Mouse (Mus musculus): Measurements from ENCODE around the gene Zdhhc19. TPM values are rescaled to one million over a fixed set of nuclear protein-coding genes. Genes with fewer than 3 reads are reported as not detected.

The Zdhhc19 gene
- total RNA-seq, 4 experiments from 2014 or later, result not detected

DNA sequence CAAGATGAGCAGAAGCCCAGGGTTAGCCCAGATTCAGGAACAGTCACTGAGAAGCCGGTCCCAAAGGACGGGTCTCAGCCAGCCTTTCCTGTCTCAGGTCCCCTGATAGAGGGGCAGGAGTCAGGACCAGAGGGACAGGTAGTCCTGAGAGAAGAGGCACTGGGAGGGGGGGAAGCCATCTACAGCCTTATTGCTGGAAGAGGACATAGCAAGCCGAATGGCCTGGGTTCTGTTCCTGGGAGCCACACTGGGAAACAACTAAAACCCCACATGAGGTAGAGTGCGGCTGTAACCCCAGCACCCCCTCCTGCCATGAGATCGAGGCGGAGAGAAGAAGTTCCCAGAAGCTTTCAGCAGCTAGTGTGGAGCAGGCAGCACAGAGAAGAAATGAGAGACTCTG is 17.9 kb downstream of the Zdhhc19 start:
- DNase-seq (ENCODE audit: low spot score), result no peak

DNA sequence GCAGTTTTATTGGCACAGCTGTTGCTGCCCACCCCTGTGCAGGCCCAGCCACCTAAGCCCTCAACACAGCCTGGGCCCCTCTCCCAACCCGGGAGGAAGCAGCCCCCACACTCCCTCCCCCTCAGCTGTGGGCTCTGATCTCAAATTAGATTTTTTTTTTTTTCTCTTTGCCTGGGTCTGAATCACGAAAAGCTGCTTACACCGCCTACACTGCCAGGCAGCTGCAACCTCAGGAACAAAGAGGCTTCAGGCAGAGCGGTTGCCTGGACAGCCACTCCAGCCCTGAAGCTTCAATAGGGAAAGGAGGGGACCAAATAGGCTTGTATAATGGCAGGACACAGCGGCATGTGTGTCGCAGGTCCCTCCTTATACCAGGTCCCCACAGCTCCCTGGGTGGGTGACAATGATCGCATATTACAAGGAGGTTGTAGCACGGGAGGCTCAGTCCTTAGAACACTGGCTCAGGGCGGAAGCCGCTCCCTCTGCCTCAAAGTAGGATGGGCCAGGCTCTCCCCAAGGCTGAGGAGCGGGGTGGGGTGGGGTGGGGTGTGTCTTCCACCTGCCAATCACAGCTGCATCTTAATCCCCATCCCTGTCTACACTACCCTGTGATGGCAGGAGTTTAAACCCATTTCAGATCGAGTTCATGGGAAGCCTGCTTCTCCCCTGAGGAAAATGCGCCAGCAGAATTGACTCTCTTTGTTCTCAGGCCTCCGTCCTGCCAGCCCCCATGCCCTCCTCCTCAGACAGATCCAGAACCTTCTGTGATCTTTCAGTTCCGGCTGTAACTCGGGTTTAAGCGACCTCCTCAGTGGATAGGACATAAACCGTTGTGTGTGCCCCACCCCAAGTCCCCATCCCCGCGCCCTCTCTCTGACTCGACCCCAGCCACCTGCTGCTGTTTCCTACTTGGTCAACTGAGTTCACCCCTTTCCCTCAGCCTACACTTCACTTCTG is 20.2 kb downstream of the Zdhhc19 start:
- DNase-seq (ENCODE audit: low spot score), result no peak

DNA sequence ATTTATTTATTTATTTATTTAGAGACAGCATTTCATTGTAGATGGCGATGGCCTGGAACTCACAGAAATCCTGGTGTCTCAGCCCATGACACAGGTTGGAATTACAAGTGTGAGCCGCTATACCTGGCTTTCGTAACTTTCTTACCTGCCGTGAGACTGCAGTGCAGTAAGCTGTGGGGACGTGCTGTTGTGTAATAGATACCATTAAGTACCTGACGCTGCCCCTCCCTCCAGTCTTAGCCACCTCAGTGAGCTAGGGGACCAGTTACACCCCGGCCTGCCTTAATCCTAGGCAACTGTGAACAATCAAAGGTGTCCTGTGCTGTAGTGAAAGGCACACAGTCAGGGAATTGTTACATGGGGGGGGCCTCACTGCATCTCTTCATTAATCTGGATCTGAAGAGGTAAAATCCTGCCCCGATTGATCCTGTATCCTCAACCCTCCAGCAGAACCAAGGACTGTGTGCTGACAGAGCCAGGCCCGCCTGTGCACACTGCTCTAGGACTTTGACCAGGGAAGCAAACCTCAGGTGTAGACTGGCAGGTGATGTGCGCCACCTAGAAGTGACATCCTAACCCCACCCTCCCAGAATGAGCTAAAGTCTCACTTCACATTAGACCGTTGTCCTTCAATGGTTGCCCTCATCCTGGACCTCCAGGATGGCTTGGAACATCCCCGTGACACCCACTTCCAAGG is 21.9 kb downstream of the Zdhhc19 start:
- no peak for DNase-seq (ENCODE audit: low spot score)

DNA sequence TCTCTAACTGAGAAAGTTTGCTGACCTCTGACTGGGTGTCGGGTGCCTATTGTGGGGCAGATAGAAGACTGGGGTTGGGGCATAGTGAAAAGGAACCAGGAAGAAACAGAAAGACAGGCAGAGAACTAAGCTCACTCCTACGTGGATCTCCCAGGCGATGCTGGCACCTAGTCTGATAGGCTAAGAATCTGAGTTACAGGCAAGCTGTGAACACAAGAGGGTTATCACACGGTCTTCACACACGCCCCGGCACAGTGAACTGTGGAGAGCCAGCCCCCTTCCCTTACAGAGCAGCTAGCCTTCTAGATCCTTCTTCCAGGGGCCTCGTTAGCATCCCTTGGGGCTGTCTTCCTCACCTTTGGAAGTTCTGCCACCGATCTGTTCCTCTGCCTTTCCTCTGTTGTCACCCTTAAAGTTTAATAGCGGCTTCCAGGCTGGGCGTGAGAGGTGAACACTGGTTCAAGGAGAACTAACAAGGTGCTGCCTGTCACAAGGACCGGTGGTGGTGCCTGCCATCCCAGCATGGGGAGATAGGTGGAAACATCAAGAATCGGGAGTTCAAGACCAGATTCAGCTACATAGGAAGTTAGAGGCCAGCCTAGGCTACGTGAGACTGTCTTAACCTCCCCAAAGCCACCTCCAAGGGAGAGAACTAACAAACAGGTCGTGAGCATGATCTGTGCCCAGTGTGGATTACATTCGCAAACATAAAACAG is 23.7 kb downstream of the Zdhhc19 start:
- DNase-seq (ENCODE audit: low spot score), result no peak

DNA sequence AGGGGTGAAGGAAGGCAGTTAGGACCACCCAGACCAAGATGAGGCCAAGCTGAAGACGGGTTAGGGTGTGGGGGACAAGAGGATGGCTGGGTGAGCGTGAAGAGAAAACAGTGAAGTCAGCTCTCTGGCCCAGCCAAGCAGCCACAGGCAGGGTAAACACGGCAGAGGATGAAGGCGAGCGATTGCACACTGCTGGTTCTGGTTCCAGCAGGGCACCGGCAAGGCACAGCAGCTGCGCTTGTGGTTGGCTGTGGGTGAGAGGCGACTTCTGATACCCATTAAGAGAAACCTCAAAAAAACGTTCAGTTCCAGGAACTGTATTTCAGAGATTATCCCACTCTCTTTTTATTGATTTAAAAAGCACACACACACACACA is 24.3 kb downstream of the Zdhhc19 start:
- DNase-seq (ENCODE audit: low spot score), result no peak

GRCm38 (mm10) chr16:32522578-32523194 is 26.6 kb downstream of the Zdhhc19 start:
- DNase-seq (ENCODE audit: low spot score), result peak; percentile 19

DNA sequence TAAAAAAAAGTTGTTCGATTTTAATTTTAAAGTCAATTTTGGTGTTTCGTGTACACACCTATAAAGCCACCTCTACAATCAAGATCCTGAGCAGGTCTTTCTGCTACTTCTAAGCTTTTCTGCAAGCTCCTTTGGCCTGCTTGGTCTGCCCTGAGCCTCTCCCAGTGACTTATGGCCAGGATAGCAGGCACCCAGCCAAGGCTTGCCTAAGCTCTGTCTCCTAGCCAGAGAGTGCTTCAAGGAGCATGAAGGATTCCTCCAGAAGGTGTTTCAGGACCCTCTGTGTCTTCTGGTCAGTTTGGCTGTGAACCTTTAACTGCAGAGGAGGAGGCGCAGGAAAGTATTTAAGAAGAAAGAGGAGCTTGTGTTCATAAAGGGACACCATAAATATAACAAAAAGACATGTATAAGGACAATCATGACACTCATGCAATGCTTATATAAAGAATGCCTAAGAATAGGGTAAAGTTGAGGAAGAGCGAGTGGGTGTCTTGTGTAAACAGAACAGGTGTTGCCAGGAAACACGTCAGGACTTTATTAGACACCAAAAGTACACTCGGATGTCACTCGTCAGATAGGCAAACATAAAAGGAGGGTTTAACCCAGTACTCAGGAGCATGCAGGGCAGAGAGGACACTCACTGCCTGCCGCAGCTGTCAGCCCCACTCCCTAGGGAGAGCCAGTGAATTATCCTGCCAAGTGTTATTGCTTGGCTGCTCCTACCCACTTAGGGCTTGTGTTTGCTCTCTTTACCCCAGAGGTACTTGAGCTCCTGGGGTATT is 27.6 kb downstream of the Zdhhc19 start:
- DNase-seq (ENCODE audit: low spot score), result peak; percentile 54

- no peak for DNase-seq (ENCODE audit: low spot score)
Observed at GRCm38 (mm10) chr16:32524244-32524615, 28.2 kb downstream of the Zdhhc19 start.

DNA sequence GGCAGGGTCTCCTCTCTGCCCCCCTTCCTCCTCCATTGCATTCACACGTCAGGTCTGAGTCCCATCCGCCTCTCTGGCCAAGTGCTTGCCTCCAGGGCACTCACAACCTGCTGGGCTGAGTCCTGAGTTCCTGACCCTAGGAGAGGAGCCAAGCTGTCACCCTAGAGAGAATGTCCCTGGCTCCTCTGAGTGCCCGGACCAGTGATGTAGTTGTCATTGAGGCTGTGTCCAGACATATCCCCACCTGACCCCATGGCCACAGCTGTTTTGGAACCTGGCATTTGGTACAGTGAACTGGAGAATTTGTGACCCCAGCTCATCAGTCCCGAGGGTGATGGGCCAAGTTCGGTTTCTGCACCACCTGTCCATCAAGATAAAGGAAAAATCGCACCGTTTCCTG is 30.8 kb downstream of the Zdhhc19 start:
- DNase-seq (ENCODE audit: low spot score), result peak; percentile 37

GRCm38 (mm10) chr16:32532878-32533826 is 37.1 kb downstream of the Zdhhc19 start:
- no peak for DNase-seq (ENCODE audit: low spot score)

DNA sequence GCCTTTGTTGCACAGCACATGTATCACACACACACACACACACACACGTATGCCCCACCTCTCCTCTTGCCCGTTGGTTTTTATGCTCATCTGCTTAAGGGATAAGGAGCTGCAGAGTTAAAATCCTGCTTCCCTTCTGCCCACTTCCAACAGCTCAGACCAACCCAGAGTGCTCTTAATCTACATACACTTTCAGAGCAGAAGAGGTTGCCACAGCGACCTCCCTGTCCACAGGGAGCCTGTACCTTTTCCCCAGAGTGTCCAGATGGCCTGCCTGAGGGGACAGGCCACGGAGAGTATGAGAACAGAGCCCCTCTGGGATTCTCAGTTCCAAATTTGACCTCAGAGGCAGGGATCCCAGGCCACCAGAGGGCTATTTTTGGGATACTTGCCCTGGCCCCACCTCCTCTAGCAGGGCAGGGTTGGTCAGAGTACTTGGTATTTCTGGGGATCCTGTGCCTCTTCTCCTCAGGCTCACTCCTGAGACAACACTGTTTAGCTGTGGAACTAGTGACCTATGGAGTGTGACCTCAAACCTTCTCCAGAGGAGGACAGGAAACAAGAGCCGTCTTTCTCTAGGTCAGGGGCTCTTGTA is 39.2 kb downstream of the Zdhhc19 start:
- DNase-seq (ENCODE audit: low spot score), result peak; percentile 23

DNA sequence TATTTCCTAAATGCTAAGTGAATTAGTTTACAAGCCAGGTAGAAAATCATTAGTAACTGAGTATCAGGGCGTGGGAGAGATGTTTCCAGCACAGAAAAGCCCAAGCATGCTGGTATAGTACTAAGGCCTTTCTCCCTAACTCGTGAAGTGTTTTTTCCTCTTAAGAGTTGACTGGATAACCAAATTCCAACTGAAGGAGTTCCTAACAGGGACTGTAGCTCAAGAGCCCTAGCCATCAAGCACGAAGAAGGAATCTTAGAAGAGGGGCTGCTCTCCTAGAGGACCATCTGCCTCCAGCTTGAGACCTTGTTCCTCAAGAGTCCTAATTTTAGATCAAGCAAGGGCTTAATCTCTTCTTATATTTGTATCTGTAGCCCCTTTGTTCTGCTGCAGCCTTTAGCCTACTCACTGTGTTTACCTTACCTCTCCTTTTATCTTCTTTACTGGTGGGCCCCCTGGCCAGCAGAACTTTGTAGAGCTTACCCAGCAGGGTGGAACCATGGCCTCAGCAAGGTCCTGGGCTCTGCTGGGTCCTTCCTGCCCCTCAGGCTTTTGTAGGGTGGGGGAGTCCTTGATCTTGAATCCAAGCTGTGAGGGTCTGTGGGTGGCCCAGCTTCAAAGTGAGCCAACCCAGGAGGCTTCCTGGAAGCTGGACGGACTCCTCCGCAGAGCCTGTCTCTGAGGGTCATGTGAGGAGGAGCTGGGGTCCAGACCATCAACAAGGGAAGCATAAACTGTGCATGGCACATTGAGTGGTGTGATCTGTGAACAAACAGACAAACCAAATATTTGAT is 42.0 kb downstream of the Zdhhc19 start:
- DNase-seq (ENCODE audit: low spot score), result no peak

DNA sequence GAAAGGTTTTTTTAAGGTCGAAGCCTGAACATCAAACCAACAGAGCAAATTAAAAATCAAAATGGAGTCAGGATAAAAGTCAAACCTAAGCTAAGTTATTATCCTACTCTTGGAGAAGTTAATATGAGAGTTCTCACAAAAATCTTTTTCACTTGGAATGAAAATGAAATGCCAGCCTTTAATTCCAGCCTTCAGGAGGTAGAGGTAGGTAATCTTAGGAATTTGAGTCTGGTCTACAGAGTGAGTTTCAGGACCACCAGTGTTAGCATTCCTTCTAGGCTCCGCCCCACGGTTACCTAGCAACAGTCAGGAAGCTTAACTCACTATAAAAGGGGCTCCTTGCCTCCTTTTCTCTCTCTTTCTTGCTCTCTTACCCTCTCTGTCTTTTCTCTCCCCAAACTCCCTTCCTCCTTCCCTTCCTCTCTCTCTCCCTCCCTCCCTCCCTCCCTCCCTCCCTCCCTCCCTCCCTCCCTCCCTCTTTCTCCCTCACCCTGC is 42.7 kb downstream of the Zdhhc19 start:
- no peak for DNase-seq (ENCODE audit: low spot score)

- DNase-seq (ENCODE audit: low spot score), result no peak
Observed at GRCm38 (mm10) chr16:32541338-32542179, 45.5 kb downstream of the Zdhhc19 start.

- no peak for DNase-seq (ENCODE audit: low spot score)
Observed at GRCm38 (mm10) chr16:32543422-32543821, 47.4 kb downstream of the Zdhhc19 start.

GRCm38 (mm10) chr16:32547156-32548068 is 51.3 kb downstream of the Zdhhc19 start:
- no peak for DNase-seq (ENCODE audit: low spot score)
